Mouse (Mus musculus) T-helper 17 cell (primary cell): ENCODE results near the gene Rpa1.

ENCODE experiments used
- in situ Hi-C, 2 experiments: fragments of 300-600 bp; cut with MboI, MseI; formaldehyde crosslinking; loops; 1 replicate in 1 of 2; 2 replicates in 1 of 2; pipeline ENCODE4 v1.15.1; 2025; ENCODE audit warnings: high pct_unique_total_duplicates in 2 of 2

Rpa1 gene

GRCm38 (mm10) chr11:75264550-75264949, 83.6 kb downstream of the Rpa1 start:
- in situ Hi-C loops = loop anchor here in 1 of 2 experiments (10.0 kb wide), 1 partner anchor 190 kb away; no protein-coding TSS in a partner anchor

- in situ Hi-C loops = loop anchor here in 1 of 2 experiments (10.0 kb wide), 1 partner anchor 189 kb away; no protein-coding TSS in a partner anchor
Measured at GRCm38 (mm10) chr11:75263964-75264312, 84.2 kb downstream of the Rpa1 start.

GRCm38 (mm10) chr11:75263274-75263963, 84.7 kb downstream of the Rpa1 start:
- in situ Hi-C loops = loop anchor here in 1 of 2 experiments (10.0 kb wide), 1 partner anchor 189 kb away; no protein-coding TSS in a partner anchor

- in situ Hi-C loops = loop anchor here in 1 of 2 experiments (10.0 kb wide), 1 partner anchor 188 kb away; no protein-coding TSS in a partner anchor
Measured at GRCm38 (mm10) chr11:75262791-75263190, 85.3 kb downstream of the Rpa1 start.

GRCm38 (mm10) chr11:75262181-75262580, 85.9 kb downstream of the Rpa1 start:
- in situ Hi-C loops = loop anchor here in 1 of 2 experiments (10.0 kb wide), 1 partner anchor 187 kb away; no protein-coding TSS in a partner anchor

GRCm38 (mm10) chr11:75261730-75262129, 86.4 kb downstream of the Rpa1 start:
- in situ Hi-C loops = loop anchor here in 1 of 2 experiments (10.0 kb wide), 1 partner anchor 187 kb away; no protein-coding TSS in a partner anchor

- in situ Hi-C loops = loop anchor here in 1 of 2 experiments (10.0 kb wide), 1 partner anchor 186 kb away; no protein-coding TSS in a partner anchor
Measured at GRCm38 (mm10) chr11:75261016-75261415, 87.1 kb downstream of the Rpa1 start.

GRCm38 (mm10) chr11:75259996-75260561, 88.0 kb downstream of the Rpa1 start:
- in situ Hi-C loops = loop anchor here in 1 of 2 experiments (10.0 kb wide), 1 partner anchor 185 kb away; no protein-coding TSS in a partner anchor

- in situ Hi-C loops = no loop called here
Measured at GRCm38 (mm10) chr11:75259416-75259815, 88.7 kb downstream of the Rpa1 start.

GRCm38 (mm10) chr11:75257056-75257648, 91.0 kb downstream of the Rpa1 start:
- in situ Hi-C loops = no loop called here

GRCm38 (mm10) chr11:75255330-75255729, 92.8 kb downstream of the Rpa1 start:
- in situ Hi-C loops = no loop called here

GRCm38 (mm10) chr11:75254252-75254912, 93.7 kb downstream of the Rpa1 start:
- in situ Hi-C loops = no loop called here

GRCm38 (mm10) chr11:75251557-75252070, 96.5 kb downstream of the Rpa1 start:
- in situ Hi-C loops = no loop called here

- in situ Hi-C loops = no loop called here
Measured at GRCm38 (mm10) chr11:75251006-75251512, 97.1 kb downstream of the Rpa1 start.

- in situ Hi-C loops = loop anchor here in 1 of 2 experiments (5.0 to 10.0 kb wide), 2 partner anchors 43 to 1235 kb away; no protein-coding TSS in a partner anchor
Measured at GRCm38 (mm10) chr11:75249588-75249987, 98.5 kb downstream of the Rpa1 start.
